Mouse (Mus musculus) large intestine, adult 2 months (tissue): Measurements from ENCODE around the gene Rpl18a. TPM values are rescaled to one million over a fixed set of nuclear protein-coding genes. Genes with fewer than 3 reads are reported as not detected.
"Not testable (repeated sequence)": the region's sequence is repeated elsewhere in the genome, so short reads cannot be mapped to it uniquely, and the experiment has no call there.

Source experiments
- DNase-seq: peaks from one replicate; pipeline ENCODE4 v3.0.0-alpha.2; 2012; ENCODE audit warnings: low read depth, low spot score
- WGBS: fragments of 180-500 bp; shearing (Covaris S2); methylation state at CpG from one replicate; pipeline ENCODE4 v1.1.7; 2018; 5-methylcytosine and 5-hydroxymethylcytosine counted together
- polyA plus RNA-seq: library from polyadenylated mRNA; depleted of rRNA; stranded (reverse); fragments of >200 nt; gene quantifications from 2 replicates; pipeline ENCODE4 v1.2.3, GENCODE M21; 2012

Rpl18a gene
- polyA plus RNA-seq, 1 experiment, result 3,697 TPM

DNA sequence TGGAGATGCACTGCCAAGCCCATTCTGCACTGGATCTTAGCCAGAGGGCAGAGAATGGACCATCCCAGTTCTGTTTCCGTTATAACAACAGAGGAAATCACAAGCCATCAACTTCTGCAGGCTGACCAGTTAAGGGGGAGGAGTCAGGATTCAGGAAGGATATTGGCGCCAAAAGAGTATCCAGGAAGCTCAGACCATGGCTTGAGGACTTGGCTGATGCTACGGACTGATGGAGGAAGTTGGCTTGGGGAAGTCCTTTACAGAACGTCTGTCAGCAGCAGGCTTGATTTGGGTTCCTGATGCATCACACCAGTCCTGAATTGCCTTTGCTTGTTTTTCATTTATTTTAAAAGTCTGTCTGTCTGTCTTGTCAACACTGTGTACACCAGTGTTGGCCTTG is 7.3 kb upstream of the Rpl18a start:
- 14% methylated on average over 4 of the region's 4 CpGs for WGBS
- DNase-seq, result no peak

DNA sequence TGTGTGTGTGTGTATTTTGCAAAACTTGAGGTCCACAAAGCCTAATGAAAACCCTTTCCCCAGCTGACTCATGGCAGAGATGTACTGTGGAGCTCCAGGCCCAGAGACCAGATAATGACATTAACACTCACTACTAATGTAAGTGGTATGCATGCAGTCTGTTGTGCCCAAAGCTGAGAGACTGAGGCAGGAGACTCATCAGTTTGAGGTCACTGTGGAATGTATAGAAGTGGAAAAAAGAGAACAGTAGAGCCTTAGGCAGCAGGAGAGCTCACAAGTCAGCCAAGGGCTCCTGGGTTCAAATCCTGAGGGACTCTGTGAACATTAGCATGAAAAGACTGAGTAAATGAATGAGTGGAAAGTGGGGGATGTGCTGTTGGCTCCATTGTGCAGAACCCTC is 6.4 kb upstream of the Rpl18a start:
- no peak for DNase-seq

DNA sequence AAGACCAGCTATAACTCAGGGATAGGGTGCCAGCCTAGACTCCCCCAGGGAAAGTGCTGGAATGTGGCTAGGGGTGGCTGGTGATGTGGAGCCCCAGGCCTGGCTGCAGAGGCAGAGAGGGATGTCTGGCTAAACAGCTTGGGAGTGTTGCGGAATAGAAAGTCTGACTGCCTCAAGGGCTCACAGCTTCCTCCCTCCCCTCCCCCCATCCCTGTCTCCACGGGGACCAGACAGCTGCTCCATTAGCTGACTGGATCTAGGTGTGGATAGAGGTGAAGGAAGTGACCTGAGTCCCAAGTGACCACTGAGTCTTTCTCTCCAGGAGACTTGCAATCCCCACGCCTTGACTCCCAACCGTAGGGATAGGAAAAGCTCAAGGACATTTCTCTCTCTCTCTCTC is 5.9 kb upstream of the Rpl18a start:
- no peak for DNase-seq
- WGBS, result 54% methylated on average over 4 of the region's 4 CpGs

DNA sequence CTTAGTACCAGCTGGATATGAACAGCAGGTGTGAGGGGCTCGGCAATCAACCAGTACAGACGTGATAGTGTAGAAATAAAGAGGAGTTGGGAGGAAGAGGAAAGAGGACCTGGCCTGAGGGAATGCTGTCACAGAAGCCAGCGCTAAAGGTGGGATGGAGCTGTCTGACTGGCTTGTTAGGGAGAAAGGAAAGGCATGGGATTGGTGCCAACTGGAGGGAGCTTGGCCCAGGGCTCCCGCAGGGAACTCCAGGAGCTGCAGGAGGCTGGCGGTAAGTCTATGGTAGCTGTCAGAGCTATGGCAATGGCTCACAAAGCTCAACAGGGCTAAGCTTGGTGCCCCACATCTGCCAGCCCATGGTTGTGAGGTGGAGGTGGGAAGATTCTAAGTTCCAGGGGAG is 5.0 kb upstream of the Rpl18a start:
- WGBS, result 31% methylated on average over 5 of the region's 5 CpGs

DNA sequence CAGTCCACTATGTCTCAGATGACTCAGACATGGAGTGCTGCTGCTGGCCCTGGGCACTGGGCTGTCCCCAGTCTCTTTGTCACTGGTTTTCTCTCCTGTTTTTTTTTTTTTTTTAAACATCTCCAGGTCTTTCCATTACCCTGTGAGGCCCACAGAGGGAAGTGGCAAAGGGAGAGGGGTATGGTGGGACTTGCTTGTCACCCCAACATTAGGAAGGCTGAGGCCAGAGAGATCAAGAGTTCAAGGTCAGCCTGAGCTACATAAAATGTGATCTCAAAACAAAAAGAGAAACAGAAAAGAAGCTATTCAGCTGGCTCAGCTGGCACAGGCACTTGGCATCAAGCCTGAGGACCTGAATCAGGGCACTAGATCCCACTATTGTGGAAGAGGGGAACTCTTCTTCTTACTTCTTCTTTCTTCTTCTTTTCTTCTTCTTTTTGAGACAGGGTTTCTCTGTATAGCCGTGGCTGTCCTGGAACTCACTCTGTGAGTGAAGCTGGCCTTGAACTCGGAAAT is 3.7 kb upstream of the Rpl18a start:
- 84% methylated on average over 2 of the region's 2 CpGs for WGBS

More for the DNA sequence above, 5.0 kb upstream of the Rpl18a start:
- DNase-seq, result no peak

DNA sequence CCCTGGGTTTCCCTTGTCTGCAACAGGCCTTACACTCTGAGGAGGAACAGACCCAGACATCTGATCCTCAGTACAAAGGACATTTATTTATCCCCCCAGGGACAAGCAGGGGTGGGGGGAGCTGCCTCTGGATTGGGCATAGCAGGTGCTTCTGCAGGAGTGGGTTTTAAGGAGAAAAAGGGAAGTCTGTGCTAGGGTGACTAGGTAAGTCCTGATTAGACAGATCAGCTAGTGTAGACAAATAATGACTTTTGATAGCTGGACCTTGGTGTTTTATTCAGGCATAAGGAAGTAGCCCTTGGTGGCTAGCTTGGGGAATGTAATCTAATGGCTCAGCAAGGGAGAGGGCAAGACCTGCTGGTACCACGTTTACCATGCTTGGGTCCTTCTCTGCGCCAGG is 2.0 kb upstream of the Rpl18a start:
- DNase-seq, result no peak
- WGBS, result 89% methylated on average over 2 of the region's 2 CpGs

More for the DNA sequence above, 3.7 kb upstream of the Rpl18a start:
- DNase-seq, result no peak

DNA sequence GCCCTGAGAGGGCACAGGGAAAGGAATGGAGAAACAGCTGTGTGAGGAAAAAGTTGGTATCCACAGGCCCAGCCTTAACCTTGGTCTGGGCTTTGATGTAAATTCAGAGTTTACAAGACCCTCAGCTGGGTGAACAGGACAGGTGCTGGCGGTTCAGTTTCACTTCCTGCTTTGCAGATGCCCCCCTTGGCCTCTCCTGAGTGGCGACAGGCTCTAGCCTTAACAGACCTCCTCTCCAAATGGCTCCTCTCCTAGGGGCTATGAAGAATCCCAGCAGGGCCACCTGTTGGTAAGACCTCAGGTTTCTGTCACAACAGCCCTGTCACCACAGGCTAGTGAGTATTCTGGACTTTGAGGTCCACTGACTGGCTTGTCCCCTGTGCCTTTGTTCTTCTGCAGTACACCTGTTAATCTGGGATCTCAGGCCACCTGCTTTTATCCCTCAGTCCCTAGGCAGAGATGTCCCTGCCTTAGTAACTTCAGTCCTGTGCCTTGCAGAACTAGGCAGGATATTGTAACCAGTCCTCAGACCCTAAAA is 1.5 kb upstream of the Rpl18a start:
- no peak for DNase-seq
- 52% methylated on average over 2 of the region's 2 CpGs for WGBS

DNA sequence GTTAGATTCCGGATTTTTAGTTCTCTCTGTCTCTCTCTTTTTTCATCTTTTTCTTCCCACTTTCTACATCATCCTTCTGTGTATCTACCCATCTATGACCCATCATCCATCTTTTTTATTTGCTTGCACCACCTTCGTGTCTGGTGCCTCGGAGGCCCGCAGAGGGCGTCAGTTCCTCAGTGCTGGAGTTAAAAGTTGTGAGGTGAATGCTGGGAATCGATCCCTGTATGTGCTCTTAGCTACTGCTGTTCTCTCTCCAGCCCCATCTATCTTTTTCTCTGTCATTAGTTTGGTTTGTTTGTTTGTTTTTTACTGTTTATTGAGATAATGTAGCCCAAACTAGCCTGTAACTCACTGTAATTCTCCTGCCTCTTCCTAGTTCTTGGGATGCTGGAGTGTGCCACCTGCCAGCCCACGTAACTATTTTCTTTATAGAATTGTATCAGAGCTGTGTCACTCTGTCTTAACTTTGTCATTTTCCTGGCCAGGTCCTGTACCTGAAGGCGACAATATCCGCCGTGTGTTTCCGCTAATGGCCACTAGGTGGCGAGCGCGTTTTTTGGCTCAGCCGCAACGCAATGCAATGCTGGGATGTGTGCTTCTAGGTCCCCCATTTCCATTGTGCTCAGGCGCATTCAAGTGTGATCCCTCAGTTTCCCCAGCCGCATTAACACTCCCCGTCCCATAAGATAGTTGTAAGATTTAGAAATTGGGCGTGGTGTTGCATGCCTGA is 635 bp upstream of the Rpl18a start:
- under 1% methylated on average over 20 of the region's 20 CpGs for WGBS
- peak; percentile 50 for DNase-seq

DNA sequence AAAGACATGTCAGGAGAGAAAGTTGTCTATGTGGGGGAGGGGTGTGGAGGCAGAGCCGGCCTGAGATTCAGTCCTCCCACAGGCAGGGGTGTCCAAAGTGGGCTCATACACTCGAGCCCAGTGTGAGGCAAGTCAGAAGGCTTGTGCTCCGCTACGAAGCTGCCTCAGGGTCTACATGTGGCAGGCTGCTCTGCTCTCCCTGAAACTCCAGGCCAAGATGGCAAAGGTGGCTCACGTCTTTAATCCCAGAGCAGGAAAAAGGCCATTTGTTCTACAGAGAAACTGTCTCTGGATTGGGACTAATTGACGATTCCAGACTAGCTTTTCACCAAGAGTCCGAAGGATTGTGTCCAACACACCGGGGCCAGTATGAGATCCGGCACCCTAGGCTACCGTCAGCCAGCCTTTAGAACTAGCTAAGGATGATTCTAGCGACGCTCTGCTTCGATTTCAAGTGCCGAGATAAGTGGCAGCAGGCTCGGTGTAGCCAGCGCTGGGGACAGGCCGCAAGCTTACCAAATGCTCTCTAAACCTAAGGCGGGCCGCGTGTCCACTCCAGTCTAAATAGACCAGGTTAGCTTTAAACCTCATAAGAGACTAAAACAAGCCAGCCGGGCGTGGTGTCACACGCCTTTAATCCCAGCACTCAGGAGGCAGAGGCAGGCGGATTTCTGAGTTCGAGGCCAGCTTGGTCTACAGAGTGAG is 744 bp downstream of the Rpl18a start:
- no peak for DNase-seq
- WGBS, result 2% methylated on average over 25 of the region's 25 CpGs

DNA sequence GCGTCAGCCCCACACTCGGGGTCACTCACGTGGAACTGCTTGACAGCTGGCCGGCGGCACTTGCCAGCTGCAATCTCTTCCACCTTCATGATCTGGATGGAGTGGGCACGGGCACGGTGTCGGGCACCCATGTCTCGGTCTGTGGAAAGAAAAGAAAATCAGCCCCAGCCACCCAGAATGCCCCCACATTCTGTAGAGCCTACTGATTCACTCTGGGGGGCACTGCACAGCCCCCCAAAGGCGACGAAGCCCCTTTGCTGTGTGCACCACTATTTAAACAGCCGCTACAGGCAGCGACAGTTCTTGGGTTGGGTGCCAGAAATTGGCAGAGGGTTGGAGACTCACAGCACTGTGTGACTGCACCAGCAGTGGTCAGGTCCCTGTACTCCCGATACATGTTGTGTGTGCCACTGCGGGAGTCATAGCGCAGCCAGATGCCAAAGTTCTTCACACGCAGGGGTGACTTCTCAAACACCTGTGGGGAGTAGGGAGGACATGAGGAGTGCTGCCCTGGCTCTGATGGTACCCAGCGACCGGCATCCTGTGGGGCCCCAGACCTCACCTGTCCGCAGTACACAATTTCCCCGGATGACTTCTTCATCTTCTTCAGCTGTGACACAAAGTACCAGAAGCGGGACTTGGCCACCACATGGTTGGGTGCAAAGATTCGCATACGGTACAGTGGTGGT is 1.5 kb downstream of the Rpl18a start:
- DNase-seq, result not testable (repeated sequence)
- WGBS, result 69% methylated on average over 24 of the region's 24 CpGs

DNA sequence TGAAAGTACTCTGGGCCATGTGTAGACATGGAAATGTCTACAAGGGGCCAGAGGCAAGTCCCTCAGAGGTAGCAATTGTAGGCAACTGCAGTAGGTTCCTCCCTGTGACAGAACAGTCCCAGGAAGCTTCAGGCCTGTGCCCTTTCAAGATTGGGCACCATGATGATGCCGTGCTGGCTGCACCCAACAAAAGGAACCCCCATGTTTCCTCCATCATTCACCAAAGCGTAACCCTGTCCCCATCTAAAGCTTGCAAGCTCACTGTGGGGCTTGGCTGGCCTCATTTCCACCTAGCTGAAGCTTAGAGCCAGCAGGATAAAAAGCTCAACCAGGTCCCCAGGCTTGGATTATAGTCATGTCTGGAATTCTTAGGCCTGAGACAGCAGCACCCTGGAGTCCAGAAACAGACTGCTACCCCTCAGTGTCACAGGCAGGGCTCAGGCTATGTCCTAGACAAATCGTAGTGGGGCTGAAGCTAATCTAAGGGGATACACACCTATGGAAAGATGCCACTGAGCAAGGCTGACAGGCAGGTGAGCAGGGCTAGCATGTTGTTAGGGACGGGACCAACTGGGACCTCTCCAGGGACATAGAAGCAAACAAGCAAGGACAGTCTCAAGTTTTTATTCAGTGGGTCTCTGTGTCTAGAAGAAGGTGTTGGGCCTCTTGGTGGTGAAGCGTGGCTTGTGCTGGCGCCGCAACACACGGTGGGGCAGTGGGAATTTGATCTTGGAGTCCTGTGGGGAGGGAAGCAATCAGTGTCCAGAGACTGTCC is 2.3 kb downstream of the Rpl18a start:
- 90% methylated on average over 8 of the region's 8 CpGs for WGBS
- DNase-seq, result no peak

DNA sequence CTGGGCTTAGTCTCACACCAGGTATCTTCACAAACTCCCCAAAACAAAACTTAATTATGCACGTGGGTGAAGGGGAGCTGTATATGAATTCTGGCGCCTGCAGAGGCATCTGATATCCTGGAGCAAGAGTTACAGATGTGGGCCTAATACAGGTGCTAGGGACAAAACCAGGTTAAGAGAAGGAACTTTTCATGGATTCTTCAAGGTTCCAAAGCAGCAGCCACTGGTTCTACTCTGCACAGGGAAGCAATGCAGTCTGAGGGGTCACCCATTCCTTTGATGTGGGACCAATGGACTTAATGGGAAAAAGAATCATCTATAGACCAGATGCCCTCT is 2.9 kb downstream of the Rpl18a start:
- no peak for DNase-seq
- 72% methylated on average over 2 of the region's 2 CpGs for WGBS

DNA sequence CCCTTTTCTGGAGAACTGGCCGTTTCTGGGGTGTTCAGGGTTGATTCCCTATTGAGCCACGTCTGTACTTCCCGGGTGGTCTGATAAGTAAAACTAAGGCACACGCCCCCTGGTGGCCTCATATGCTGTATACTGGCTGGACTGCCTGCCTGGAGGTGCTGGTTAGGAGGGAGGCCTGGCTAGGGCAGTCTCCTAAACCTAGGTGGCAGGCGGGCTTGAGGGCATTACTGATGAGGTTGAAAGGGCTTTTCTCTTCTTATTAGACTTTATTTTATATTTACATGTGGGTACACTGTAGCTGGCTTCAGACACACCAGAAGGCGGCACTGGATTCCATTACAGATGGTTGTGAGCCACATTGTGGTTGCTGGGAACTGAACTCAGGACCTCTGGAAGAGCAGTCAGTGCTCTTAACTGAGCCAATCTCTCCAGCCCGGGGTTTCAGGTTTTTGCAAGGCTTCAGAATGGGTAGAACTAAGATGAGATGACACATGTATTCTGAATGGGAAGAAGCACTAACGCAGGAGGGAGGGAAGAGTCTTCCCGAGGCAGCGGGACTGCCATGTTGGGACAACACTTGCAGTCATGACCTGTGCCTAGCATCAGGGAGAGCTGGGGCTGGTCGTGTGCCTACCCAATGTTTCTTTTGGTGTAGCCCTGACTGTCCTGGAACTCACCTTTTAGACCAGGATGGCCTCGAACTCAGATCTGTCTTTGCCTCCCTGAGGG is 3.4 kb downstream of the Rpl18a start:
- DNase-seq, result no peak
- WGBS, result 41% methylated on average over 12 of the region's 12 CpGs

DNA sequence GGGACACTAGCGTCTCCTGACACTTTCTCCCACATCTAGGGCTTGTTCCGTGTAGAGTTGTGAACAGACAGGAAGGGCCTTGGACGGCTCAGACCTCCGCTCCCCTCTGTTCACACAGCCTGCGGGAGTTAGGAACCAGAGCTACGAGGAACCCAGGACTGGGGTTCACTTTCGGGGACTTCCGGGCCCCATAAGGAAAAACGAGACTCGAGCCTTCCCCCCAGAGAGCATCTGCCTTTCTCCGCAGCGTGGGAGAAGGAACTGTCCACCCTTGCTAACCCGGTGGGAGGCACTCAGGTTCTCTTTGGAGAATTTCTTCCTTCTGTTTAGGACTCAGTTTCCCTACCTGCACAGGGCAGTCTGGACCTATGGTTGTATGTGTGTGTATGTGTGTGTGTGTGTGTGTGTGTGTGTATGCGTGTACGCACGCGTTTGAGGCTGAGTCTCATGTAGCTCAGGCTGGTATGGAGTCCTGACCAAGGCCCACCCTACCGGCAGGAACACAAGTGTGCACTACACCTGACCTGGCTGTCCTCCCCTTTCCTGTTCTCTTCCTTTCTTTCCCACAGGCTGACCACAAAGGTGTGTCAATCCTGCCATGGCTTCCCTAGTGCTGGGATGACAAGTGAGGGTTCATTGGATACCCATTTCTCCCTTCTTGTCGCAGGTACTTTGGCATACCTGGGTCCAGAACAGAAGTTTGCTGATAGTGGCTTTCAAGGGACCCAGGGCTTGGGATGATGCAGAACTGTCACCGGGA is 4.1 kb downstream of the Rpl18a start:
- DNase-seq, result no peak
- WGBS, result 46% methylated on average over 20 of the region's 20 CpGs

DNA sequence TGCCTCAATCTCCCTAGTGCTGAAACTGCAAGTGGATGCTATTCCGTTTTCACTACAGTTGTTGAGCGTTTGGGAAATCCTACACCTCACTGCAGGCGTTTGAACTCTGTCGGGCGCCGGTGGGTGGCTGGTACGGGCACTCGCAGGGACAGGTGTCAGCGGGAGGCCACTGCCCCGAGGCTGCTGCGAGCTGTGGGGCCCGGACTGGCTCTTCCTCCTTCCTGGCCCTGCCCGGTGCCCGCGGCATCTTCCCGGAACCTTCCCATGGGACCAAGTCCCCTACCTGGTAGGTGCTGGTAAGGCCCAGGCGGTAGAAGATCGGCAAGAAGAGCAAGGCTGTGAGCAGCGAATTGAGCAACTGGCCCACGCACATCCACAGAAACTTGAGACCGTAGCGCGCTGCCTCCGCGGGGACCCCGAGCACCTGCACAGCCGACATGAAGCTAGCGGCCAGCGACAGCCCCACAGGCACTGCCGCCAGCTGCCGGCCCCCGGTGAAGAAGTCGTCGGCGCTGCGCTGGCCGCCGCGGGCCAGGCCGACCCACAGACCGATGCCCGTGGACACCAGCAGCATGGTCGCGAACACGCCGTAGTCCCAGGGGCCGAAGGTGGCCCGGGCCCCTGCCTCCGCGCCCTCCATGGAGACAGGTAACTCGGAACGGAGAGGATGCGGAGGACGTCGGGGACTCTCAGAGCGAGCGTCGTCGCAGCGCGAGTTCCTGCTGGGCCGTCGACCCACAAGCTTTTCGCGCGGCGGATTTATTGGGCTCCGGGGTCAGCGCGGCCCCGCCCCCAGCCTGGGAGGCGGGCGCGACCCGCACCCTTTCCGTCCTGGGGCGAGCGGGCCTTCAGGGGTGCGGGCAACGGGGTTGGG is 5.0 kb downstream of the Rpl18a start, which contains the start of gene Slc5a5:
TSS of gene Slc5a5 (minus strand) at position 736 of the 874 bp plus-strand sequence.
- WGBS, result 5% methylated on average over 80 of the region's 80 CpGs
- DNase-seq, result no peak

DNA sequence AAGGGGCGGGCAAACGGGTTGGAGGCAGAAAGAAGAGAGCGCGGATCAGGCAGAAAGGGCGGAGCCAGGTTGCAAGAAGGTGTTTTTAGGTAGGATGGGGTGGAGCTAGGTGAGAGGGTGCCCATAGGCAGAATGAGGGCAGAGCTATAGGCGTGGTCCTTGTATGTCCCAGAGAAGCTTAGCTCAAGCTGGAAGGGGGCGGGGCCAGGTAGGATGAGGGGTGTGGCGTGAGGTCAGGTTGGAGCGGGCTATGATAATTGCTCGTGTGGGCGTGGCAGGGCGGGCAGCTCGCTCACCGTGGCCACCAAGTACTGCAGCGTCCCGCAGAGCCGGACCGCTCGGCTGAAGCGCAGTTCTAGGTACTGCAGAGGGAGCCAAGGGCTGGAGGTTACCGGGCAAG is 5.9 kb downstream of the Rpl18a start:
- WGBS, result 11% methylated on average over 21 of the region's 21 CpGs
- DNase-seq, result peak; percentile 87

DNA sequence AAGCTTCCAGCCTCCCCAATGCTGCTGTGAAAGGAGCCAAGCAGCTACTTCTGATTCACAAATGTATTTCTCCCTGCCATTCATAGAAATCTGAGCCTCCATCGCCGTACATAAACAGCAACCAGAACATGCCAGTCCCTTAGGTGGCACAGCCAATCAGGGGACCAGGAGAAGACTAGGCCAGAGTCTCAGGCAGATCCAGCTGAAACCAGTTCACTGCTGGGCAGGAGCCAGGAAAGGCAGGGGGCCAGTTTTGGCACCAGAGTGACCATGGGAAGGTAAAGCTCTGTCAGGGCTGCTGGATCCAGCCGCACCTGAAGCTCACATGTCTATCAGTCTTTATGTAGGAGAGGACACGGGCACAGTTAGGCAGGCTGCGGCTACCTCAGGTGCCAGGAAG is 6.6 kb downstream of the Rpl18a start:
- DNase-seq, result no peak

More for the DNA sequence above, 6.6 kb downstream of the Rpl18a start:
- 84% methylated on average over 5 of the region's 5 CpGs for WGBS
